Mouse (Mus musculus): ENCODE measurements around the gene Fam219a.

DNA sequence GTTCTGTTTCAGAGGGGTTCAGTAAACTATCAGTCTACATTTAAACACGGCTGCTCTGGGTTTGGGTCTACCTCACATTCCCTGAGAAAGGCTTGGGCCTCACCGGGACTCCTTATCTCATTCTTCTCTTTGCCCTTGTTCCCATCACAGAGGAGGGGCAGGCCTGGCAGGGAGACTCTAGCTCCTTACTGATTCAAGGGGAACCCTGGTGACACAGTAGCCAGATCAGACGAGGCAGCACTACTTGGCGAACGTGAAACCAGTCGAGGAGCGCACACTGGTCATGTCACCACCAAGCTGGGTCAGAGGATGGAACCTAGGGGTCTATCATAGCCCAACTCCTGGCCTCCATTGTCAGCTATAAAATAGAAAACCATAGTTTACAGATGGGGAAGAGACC, 61.3 kb downstream of the Fam219a start:
- TF ChIP-seq CTCF (conservative IDR thresholded peaks at IDR 0.05; ENCODE audit: low read length) (no peak), POU5F1 (IDR thresholded peaks at IDR 0.05; ENCODE audit: borderline replicate concordance, low read length) (no peak)

All from E14TG2a.4 (cell line).